Mouse (Mus musculus) MEL (cell line): ENCODE measurements at regions not wholly inside any gene's neighbourhood (a gene's known extent, or its start where the extent isn't known, plus 50 kb on each side); places are given as distances from the start of the nearest gene placed in this dataset.

Experiments used
- DNase-seq: peaks from one replicate; pipeline ENCODE4 v3.0.0; 2011; ENCODE audit warnings: low read depth, low spot score
- H3K27ac ChIP-seq: 2 replicates; pipeline ENCODE4 v1.5.1; 2012; ENCODE audit warnings: low read depth, mild to moderate bottlenecking, control low read depth, low read length, moderate library complexity; ENCODE audit not compliant: control insufficient read depth
- H3K27me3 ChIP-seq, 2 experiments: fragments of 150-350 bp in 1 of 2; sonication (generic) in 1 of 2; 2 replicates each; pipeline ENCODE4 v1.6.1; 2012; ENCODE audit warnings: low read length in 2 of 2, mild to moderate bottlenecking in 2 of 2, improper control_type of control experiment in 1 of 2, moderate library complexity in 1 of 2; ENCODE audit not compliant: insufficient read depth in 2 of 2, control insufficient read depth in 1 of 2
- H3K36me3 ChIP-seq, 2 experiments: 2 replicates each; pipeline ENCODE4 v1.6.1; 2012 to 2014; ENCODE audit warnings: low read length in 2 of 2, improper control_type of control experiment in 1 of 2, inconsistent platforms in 1 of 2, mild to moderate bottlenecking in 1 of 2; ENCODE audit not compliant: insufficient read depth in 2 of 2, control insufficient read depth in 1 of 2
- H3K4me1 ChIP-seq, 2 experiments: fragments of 150-350 bp in 1 of 2; sonication (generic) in 1 of 2; 2 replicates each; pipeline ENCODE4 v1.6.1; 2012; ENCODE audit warnings: low read length in 2 of 2, improper control_type of control experiment in 1 of 2, mild to moderate bottlenecking in 1 of 2; ENCODE audit not compliant: insufficient read depth in 2 of 2, control insufficient read depth in 1 of 2
- H3K4me3 ChIP-seq, 2 experiments: fragments of 150-350 bp in 1 of 2; sonication (generic) in 1 of 2; 2 replicates each; pipeline ENCODE4 v1.5.1; 2012; ENCODE audit warnings: low read depth in 2 of 2, low read length in 2 of 2, mild to moderate bottlenecking in 2 of 2, moderate library complexity in 2 of 2, control low read depth in 1 of 2, improper control_type of control experiment in 1 of 2; ENCODE audit not compliant: control insufficient read depth in 1 of 2, insufficient read depth in 1 of 2
- H3K79me2 ChIP-seq: 2 replicates; pipeline ENCODE4 v1.6.1; 2012; ENCODE audit warnings: mild to moderate bottlenecking, low read length, moderate library complexity; ENCODE audit not compliant: control insufficient read depth, poor library complexity, insufficient read depth
- H3K9ac ChIP-seq: 2 replicates; pipeline ENCODE4 v1.6.1; 2012; ENCODE audit warnings: low read depth, mild to moderate bottlenecking, control low read depth, low read length, moderate library complexity; ENCODE audit not compliant: control insufficient read depth, poor library complexity, severe bottlenecking
- H3K9me3 ChIP-seq: fragments of 150-350 bp; sonication (generic); replicated peaks from 2 replicates; pipeline ENCODE4 v1.6.1; 2012; ENCODE audit warnings: mild to moderate bottlenecking, low read length, improper control_type of control experiment, moderate library complexity; ENCODE audit not compliant: insufficient read depth
- CHD1 ChIP-seq: IDR thresholded peaks from 2 replicates; pipeline ENCODE4 v1.6.1; 2012; ENCODE audit warnings: low read depth, mild to moderate bottlenecking, inconsistent platforms, low read length, improper control_type of control experiment
- CHD2 ChIP-seq: IDR thresholded peaks from 2 replicates; pipeline ENCODE4 v1.6.1; 2011; ENCODE audit warnings: low read length, improper control_type of control experiment
- E2F4 ChIP-seq: IDR thresholded peaks from 2 replicates; pipeline ENCODE4 v1.6.1; 2011; ENCODE audit warnings: low read depth, low read length, improper control_type of control experiment, borderline replicate concordance
- EP300 ChIP-seq, 2 experiments: IDR thresholded peaks; 2 replicates each; pipeline ENCODE4 v1.6.1; 2011; ENCODE audit warnings: improper control_type of control experiment in 2 of 2, low read length in 2 of 2, low read depth in 1 of 2, mild to moderate bottlenecking in 1 of 2
- ETS1 ChIP-seq: IDR thresholded peaks from 2 replicates; pipeline ENCODE4 v1.6.1; 2012; ENCODE audit warnings: low read depth, mild to moderate bottlenecking, inconsistent platforms, low read length, improper control_type of control experiment, moderate library complexity
- GABPA ChIP-seq: IDR thresholded peaks from 2 replicates; pipeline ENCODE4 v1.6.1; 2012; ENCODE audit warnings: low read depth, mild to moderate bottlenecking, inconsistent platforms, low read length, improper control_type of control experiment, moderate library complexity
- HCFC1 ChIP-seq: IDR thresholded peaks from 2 replicates; pipeline ENCODE4 v1.6.1; 2012; ENCODE audit warnings: low read depth, mild to moderate bottlenecking, inconsistent platforms, low read length, improper control_type of control experiment, moderate library complexity
- JUND ChIP-seq: IDR thresholded peaks from 2 replicates; pipeline ENCODE4 v1.6.1; 2011; ENCODE audit warnings: low read depth, mild to moderate bottlenecking, improper control_type of control experiment, low read length
- KAT2A ChIP-seq: conservative IDR thresholded peaks from 2 replicates; pipeline ENCODE4 v1.6.1; 2012; ENCODE audit warnings: low read depth, low read length, improper control_type of control experiment, inconsistent platforms
- MAFK ChIP-seq: IDR thresholded peaks from 2 replicates; pipeline ENCODE4 v1.6.1; 2011; ENCODE audit warnings: low read depth, mild to moderate bottlenecking, low read length, improper control_type of control experiment, borderline replicate concordance
- MAX ChIP-seq: IDR thresholded peaks from 2 replicates; pipeline ENCODE4 v1.6.1; 2011; ENCODE audit warnings: low read length, improper control_type of control experiment
- MAZ ChIP-seq: IDR thresholded peaks from 2 replicates; pipeline ENCODE4 v1.6.1; 2012; ENCODE audit warnings: low read depth, mild to moderate bottlenecking, inconsistent platforms, low read length, improper control_type of control experiment
- MEF2A ChIP-seq: IDR thresholded peaks from 2 replicates; pipeline ENCODE4 v1.6.1; 2014; ENCODE audit warnings: low read depth, mild to moderate bottlenecking, inconsistent platforms, low read length, improper control_type of control experiment; ENCODE audit not compliant: poor library complexity, insufficient replicate concordance, severe bottlenecking; ENCODE audit errors: extremely low read depth
- MXI1 ChIP-seq: IDR thresholded peaks from 2 replicates; pipeline ENCODE4 v1.6.1; 2011; ENCODE audit warnings: mild to moderate bottlenecking, low read depth, low read length, improper control_type of control experiment
- MYB ChIP-seq: IDR thresholded peaks from 2 replicates; pipeline ENCODE4 v1.6.1; 2011; ENCODE audit warnings: mild to moderate bottlenecking, low read depth, low read length, improper control_type of control experiment
- NELFE ChIP-seq: IDR thresholded peaks from 2 replicates; pipeline ENCODE4 v1.6.1; 2011; ENCODE audit warnings: low read depth, low read length, improper control_type of control experiment
- NRF1 ChIP-seq: IDR thresholded peaks from 2 replicates; pipeline ENCODE4 v1.6.1; 2014; ENCODE audit warnings: low read depth, mild to moderate bottlenecking, inconsistent platforms, low read length, improper control_type of control experiment, moderate library complexity; ENCODE audit not compliant: poor library complexity, insufficient read depth, severe bottlenecking
- POLR2A ChIP-seq, 2 experiments: IDR thresholded peaks; 2 replicates each; pipeline ENCODE4 v1.6.1; 2011 to 2012; ENCODE audit warnings: low read length in 2 of 2, mild to moderate bottlenecking in 2 of 2, control low read depth in 1 of 2, improper control_type of control experiment in 1 of 2, low read depth in 1 of 2, moderate library complexity in 1 of 2; ENCODE audit not compliant: control insufficient read depth in 1 of 2, insufficient read depth in 1 of 2, poor library complexity in 1 of 2
- POLR2AphosphoS2 ChIP-seq: IDR thresholded peaks from 2 replicates; pipeline ENCODE4 v1.6.1; 2011; ENCODE audit warnings: low read length, improper control_type of control experiment
- POLR2AphosphoS5 ChIP-seq: IDR thresholded peaks from 2 replicates; pipeline ENCODE4 v1.6.1; 2012; ENCODE audit warnings: low read depth, borderline replicate concordance, mild to moderate bottlenecking, inconsistent platforms, low read length, moderate library complexity, mixed read lengths
- RAD21 ChIP-seq: IDR thresholded peaks from 2 replicates; pipeline ENCODE4 v1.6.1; 2011; ENCODE audit warnings: mild to moderate bottlenecking, low read depth, low read length, improper control_type of control experiment
- RCOR1 ChIP-seq: IDR thresholded peaks from 2 replicates; pipeline ENCODE4 v1.6.1; 2012; ENCODE audit warnings: low read depth, mild to moderate bottlenecking, inconsistent platforms, low read length, improper control_type of control experiment
- SIN3A ChIP-seq: IDR thresholded peaks from 2 replicates; pipeline ENCODE4 v1.6.1; 2012; ENCODE audit warnings: low read length, improper control_type of control experiment, inconsistent platforms
- SMC3 ChIP-seq: IDR thresholded peaks from 2 replicates; pipeline ENCODE4 v1.6.1; 2011; ENCODE audit warnings: low read depth, low read length, improper control_type of control experiment
- TAL1 ChIP-seq: IDR thresholded peaks from 2 replicates; pipeline ENCODE4 v1.6.1; 2012; ENCODE audit warnings: mild to moderate bottlenecking, inconsistent platforms, low read length, moderate library complexity, mixed read lengths
- TBP ChIP-seq: IDR thresholded peaks from 2 replicates; pipeline ENCODE4 v1.8.0; 2011; ENCODE audit warnings: low read depth, low read length, improper control_type of control experiment
- TCF12 ChIP-seq: IDR thresholded peaks from 2 replicates; pipeline ENCODE4 v1.6.1; 2014; ENCODE audit warnings: low read depth, mild to moderate bottlenecking, inconsistent platforms, low read length, improper control_type of control experiment, moderate library complexity
- UBTF ChIP-seq: IDR thresholded peaks from 2 replicates; pipeline ENCODE4 v1.6.1; 2012; ENCODE audit warnings: low read depth, mild to moderate bottlenecking, inconsistent platforms, low read length, improper control_type of control experiment, moderate library complexity, borderline replicate concordance; ENCODE audit not compliant: insufficient read depth
- USF1 ChIP-seq: IDR thresholded peaks from 2 replicates; pipeline ENCODE4 v1.6.1; 2014; ENCODE audit warnings: low read depth, mild to moderate bottlenecking, inconsistent platforms, low read length, improper control_type of control experiment, moderate library complexity
- ZKSCAN1 ChIP-seq: IDR thresholded peaks from 2 replicates; pipeline ENCODE4 v1.6.1; 2012; ENCODE audit warnings: low read depth, mild to moderate bottlenecking, inconsistent platforms, low read length, improper control_type of control experiment, moderate library complexity
- ZMIZ1 ChIP-seq: IDR thresholded peaks from 2 replicates; pipeline ENCODE4 v1.6.1; 2012; ENCODE audit warnings: low read depth, mild to moderate bottlenecking, inconsistent platforms, low read length, improper control_type of control experiment, moderate library complexity

DNA sequence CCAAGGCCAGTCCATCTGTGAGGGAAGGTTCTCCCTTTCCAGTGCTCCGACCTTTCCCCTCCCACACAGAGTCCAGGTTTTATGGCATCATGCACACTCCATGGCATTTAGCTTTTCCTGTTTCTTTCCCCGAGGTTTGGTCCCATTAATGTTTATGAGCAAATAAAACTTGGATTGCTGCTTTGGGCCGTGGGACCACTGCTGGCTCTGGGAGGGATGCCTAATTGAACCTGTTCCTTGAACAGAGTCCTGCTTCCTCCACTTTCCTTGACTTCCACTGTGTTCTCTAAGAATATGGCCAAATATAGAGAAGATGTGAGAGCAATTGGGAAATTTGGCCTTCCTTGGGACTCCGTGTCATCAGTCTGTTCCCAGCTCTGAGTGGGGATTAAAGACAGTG lies 170.3 kb upstream of the Fstl4 start:
- DNase-seq: no peak
- Histone ChIP-seq H3K36me3 (no peaks in the 10 kb centered on the region), H3K9ac (no peak overlapping the region), H3K79me2 (no peaks in the 10 kb centered on the region), H3K4me1 (no peaks in the 10 kb centered on the region), H3K9me3 (no peaks in the 10 kb centered on the region; the same call in 1 of the 2 replicates), H3K27ac (no peak overlapping the region), H3K27me3 (no peaks in the 10 kb centered on the region), H3K4me3 (no peak overlapping the region)
- no peak for TF ChIP-seq TCF12
- no peak for TF ChIP-seq RAD21
- no peak for TF ChIP-seq EP300 (IDR thresholded peaks at IDR 0.05; ENCODE audit: low read depth in 1 of 2, low read length in 2 of 2)
- no peak for TF ChIP-seq USF1
- no peak for TF ChIP-seq POLR2AphosphoS2
- no peak for TF ChIP-seq GABPA
- no peak for TF ChIP-seq KAT2A
- TF ChIP-seq NELFE: no peak
- TF ChIP-seq MEF2A: no peak
- no peak for TF ChIP-seq TAL1
- no peak for TF ChIP-seq SIN3A
- no peak for TF ChIP-seq JUND
- no peak for TF ChIP-seq TBP
- TF ChIP-seq UBTF: no peak
- no peak for TF ChIP-seq MAFK
- TF ChIP-seq MXI1: no peak
- no peak for TF ChIP-seq ZKSCAN1
- TF ChIP-seq MAZ: no peak
- TF ChIP-seq HCFC1: no peak
- no peak for TF ChIP-seq ETS1

DNA sequence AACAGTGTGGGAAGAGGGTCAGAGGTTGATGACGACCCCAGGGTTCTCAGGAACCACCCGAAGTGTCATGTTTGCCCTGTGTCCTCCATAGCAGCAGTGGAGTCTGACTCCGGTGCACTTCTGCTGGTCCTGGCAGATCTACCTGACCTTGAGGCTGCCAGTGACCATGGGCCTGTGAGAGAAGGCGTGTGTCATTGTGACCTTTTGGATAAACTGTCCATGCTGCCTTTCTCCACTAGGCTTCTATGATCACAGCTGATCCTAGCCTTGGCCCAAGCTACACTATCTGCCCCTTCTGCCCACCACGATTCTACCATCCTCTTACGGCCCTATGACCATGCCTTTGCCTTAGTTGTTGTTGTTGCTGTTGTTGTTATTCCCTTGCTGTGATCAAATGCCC lies 163.2 kb upstream of the Fstl4 start:
- no peak for TF ChIP-seq CHD2
- no peak for TF ChIP-seq TAL1
- TF ChIP-seq MYB: no peak
- TF ChIP-seq ETS1: no peak
- TF ChIP-seq E2F4: no peak
- TF ChIP-seq POLR2A (IDR thresholded peaks at IDR 0.05; ENCODE audit: control insufficient read depth in 1 of 2, insufficient read depth in 1 of 2, low read depth in 1 of 2, low read length in 2 of 2, poor library complexity in 1 of 2): no peak
- TF ChIP-seq CHD1: no peak
- no peak for TF ChIP-seq MXI1
- no peak for TF ChIP-seq TCF12
- no peak for TF ChIP-seq ZMIZ1
- no peak for TF ChIP-seq MAX
- TF ChIP-seq POLR2AphosphoS5: no peak
- no peak for TF ChIP-seq NRF1
- TF ChIP-seq HCFC1: no peak
- TF ChIP-seq KAT2A: no peak
- no peak for TF ChIP-seq SMC3
- no peak for TF ChIP-seq MAFK
- no peak for TF ChIP-seq JUND
- TF ChIP-seq GABPA: no peak
- no peak for TF ChIP-seq RCOR1
- no peaks in the 10 kb centered on the region for H3K4me1 ChIP-seq
- no peaks in the 10 kb centered on the region for H3K9me3 ChIP-seq
- H3K27me3 ChIP-seq: no peaks in the 10 kb centered on the region
- no peak overlapping the region for H3K27ac ChIP-seq
- no peaks in the 10 kb centered on the region for H3K36me3 ChIP-seq
- DNase-seq: no peak
- H3K4me3 ChIP-seq: no peak overlapping the region
- H3K79me2 ChIP-seq: no peaks in the 10 kb centered on the region
- no peak overlapping the region for H3K9ac ChIP-seq
